Mouse (Mus musculus) spleen, postnatal 14 days (tissue): ENCODE measurements around the gene Agfg1.
"Not testable (repeated sequence)": the region's sequence is repeated elsewhere in the genome, so short reads cannot be mapped to it uniquely, and the experiment has no call there.

Experiments used
- DNase-seq, 2 experiments: peaks; one replicate each; pipeline ENCODE4 v3.0.0; 2021 to 2022; ENCODE audit warnings: low spot score in 2 of 2

The Agfg1 gene

DNA sequence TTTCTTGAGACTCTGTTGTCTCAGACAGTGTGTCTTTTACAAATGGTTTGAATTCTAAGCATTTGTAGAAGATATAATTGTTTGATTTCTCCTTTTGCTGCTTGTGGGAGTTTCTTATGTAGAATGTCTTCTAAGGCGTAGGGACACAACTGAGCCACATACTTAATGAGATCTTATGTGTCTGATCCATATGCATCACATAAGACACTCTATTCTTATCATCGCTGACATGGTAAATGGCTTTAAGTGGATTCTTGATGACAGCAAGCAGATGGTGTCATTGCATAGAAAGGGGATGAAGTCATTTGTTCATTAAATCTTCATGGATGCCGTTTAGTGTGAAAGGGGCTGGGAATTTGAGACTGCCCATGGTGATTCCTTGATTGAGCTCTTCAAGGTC, 66.6 kb downstream of the Agfg1 start:
- DNase-seq = no peak

DNA sequence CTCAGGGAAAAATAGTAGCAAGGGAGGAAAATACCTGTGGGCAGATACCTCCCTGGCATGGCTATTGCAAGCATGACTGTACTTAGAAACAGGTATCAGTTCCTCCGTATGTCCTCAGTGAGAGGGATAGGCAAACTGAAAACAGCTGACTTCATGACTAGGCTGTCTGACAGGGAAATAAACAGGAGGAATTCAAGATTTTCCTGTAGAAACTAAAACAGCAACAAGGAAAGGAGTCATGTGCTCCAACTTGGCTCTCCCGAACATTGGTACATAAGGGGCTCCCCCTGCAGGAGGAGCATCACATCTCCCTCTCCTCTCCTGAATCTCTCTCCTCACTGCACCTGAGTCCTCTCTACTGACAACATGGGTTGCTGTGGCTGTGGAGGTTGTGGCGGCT, 73.7 kb downstream of the Agfg1 start, which contains the start of gene A030005L19Rik:
A030005L19Rik (plus strand) TSS at position 301 of the 400 bp plus-strand sequence.
- DNase-seq = no peak

DNA sequence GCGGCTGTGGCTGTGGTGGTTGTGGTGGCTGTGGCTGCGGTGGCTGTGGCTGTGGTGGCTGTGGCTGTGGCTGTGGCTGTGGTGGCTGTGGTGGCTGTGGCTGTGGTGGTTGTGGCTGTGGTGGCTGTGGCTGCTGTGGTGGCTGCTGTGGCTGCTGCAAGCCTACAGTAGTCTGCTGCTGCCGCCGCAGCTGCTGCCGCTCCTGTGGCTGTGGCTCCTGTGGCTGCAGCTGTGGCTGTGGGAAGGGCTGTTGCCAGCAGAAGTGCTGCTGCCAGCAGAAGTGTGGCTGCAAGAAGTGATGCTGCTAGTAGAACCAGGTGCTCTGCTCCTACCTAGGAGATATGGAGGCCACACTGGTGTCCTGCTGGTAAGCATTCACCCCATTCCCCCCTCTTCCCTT, 74.2 kb downstream of the Agfg1 start:
- not testable (repeated sequence) for DNase-seq

DNA sequence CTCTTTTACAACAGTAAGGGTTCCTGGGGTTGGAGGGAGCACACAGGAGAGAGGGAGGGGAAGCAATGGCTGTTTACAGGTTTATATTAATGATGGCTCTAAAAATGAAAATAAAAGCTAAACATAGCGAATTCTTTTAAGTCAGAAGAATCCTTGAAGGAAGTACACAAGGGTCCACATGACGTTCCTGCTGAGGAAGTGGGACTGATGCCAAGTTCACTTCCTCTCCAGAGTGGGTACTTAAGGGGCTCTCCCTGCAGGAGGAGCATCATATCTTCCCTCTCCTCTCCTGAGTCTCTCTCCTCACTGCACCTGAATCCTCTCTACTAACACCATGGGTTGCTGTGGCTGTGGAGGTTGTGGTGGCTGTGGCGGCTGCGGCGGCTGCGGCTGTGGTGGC, 85.4 kb downstream of the Agfg1 start, which contains the start of gene A030014E15Rik:
A030014E15Rik (plus strand) TSS at position 268 of the 400 bp plus-strand sequence.
- DNase-seq = no peak

DNA sequence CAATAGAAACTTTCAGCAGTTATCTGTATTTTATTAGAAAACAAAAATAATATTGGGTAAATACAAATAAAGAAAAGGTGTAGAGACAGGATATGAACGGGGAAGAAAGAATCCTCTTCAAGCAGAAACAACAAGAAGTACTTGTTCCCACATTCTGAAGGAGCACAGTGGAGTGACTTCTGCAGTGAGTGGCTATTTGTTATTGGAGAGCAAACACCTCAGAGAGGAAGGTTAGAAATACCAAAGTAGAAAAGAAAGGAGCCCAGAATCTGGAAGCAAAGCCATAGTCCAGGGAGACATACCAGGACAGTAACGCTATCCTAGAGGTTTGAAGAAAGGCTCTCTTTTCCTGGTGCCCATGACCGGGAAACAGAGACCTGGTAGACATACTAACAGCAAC, 91.3 kb downstream of the Agfg1 start:
- DNase-seq = not testable (repeated sequence)

DNA sequence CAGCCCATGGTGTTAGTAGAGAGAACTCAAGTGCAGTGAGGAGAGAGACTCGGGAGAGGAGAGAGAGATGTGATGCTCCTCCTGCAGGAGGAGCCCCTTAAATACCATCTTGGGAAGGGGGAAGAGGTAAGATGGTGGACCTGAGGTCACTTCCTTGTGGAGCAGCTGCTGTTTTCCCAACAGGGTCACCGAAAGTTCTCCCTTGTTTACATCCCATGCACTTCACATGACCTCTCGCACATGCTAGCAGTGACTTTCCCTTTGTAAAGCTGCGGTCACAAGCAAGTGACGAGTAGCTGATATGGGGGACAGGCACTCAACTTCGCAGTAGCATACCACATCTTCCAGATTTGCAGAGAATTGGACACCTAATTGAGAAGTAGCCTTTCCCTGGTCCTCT, 92.0 kb downstream of the Agfg1 start, which contains the start of gene Gm6217:
Gm6217 (minus strand) TSS at position 74 of the 400 bp plus-strand sequence.
- not testable (repeated sequence) for DNase-seq

DNA sequence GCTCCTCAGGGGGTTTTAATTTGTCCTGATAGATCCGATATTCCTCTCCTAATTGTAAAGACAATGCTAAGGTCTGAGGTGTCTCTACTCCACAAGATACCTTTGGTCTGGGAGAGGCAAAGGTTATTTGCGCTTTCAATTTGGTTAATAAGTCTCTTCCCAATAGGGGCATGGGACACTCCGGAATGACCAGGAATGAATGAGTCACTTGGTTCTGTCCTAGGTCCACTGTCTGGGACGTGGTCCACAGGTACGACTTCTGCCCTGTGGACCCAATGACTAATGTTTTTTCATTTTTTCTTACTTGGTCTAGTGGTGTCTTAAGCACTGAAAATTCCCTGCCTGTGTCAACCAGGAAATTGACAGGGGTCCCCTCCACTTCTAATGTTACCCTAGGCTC, 99.4 kb downstream of the Agfg1 start:
- DNase-seq = no peak

DNA sequence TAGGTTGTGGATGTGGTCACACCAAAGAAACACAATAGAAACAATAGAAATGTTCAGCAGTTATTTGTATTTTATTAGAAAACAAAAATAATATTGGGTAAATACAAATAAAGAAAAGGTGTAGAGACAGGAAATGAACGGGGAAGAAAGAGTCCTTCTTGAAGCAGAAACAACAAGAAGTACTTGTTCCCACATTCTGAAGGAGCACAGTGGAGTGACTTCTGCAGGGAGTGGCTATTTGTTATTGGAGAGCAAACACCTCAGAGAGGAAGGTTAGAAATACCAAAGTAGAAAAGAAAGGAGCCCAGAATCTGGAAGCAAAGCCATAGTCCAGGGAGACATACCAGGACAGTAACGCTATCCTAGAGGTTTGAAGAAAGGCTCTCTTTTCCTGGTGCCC, 103.2 kb downstream of the Agfg1 start:
- not testable (repeated sequence) for DNase-seq

DNA sequence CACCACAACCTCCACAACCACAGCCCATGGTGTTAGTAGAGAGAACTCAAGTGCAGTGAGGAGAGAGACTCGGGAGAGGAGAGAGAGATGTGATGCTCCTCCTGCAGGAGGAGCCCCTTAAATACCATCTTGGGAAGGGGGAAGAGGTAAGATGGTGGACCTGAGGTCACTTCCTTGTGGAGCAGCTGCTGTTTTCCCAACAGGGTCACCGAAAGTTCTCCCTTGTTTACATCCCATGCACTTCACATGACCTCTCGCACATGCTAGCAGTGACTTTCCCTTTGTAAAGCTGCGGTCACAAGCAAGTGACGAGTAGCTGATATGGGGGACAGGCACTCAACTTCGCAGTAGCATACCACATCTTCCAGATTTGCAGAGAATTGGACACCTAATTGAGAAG, 104.0 kb downstream of the Agfg1 start, which contains the start of gene A030003K21Rik:
A030003K21Rik (minus strand) TSS at position 94 of the 400 bp plus-strand sequence.
- not testable (repeated sequence) for DNase-seq

DNA sequence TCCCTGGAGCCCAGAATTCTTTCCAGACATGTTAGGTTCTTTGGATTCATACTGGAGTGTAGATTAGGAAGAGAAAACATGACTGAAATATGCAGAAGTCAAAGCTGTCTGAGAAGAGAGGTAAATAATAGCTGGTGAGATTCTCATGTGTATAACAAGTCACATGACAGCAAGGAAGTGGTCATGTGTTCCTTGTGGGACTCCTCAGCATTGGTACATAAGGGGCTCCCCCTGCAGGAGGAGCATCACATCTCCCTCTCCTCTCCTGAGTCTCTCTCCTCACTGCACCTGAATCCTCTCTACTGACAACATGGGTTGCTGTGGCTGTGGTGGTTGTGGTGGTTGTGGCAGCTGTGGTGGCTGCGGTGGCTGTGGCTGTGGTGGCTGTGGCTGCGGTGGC, 106.7 kb downstream of the Agfg1 start:
- not testable (repeated sequence) for DNase-seq

DNA sequence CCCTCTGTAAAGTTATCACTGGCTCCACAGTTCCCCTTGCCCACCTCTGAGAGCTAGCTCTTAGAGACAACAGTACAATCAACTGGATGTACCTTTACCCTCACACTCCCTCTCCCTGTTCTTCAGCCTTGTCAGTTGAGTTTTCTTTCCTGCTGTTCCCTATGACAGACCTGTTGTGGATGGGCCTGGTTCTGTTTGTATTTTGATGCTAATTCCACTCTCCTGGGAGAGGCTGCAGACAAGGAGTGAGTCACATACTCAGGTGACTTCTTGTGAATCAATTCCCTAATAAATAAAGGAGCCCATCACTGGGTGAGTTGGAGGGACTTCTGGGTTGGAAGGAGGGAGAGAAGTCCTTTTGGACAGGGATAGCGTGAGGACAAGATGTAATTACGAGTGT, 109.3 kb downstream of the Agfg1 start:
- DNase-seq = no peak
